Mouse (Mus musculus) heart, adult 2 months (tissue): ENCODE results near the gene Kcnb1. TPM values are rescaled to one million over a fixed set of nuclear protein-coding genes. Genes with fewer than 3 reads are reported as not detected.

Source experiments
- DNase-seq, 2 experiments: peaks; one replicate each; pipeline ENCODE4 v3.0.0; 2021
- H3K27ac ChIP-seq: fragments of 200-600 bp; 2 replicates; pipeline ENCODE4 v1.8.1; 2022
- H3K27me3 ChIP-seq: fragments of 200-500 bp; 2 replicates; pipeline ENCODE4 v1.6.1; 2012; ENCODE audit warnings: mild to moderate bottlenecking, low read length, inconsistent platforms, mixed read lengths; ENCODE audit not compliant: control insufficient read depth, insufficient read depth
- H3K36me3 ChIP-seq: fragments of 200-500 bp; 2 replicates; pipeline ENCODE4 v1.6.1; 2012; ENCODE audit warnings: low read length, inconsistent platforms; ENCODE audit not compliant: control insufficient read depth, insufficient read depth
- H3K4me1 ChIP-seq: fragments of 200-500 bp; 2 replicates; pipeline ENCODE4 v1.6.1; 2011; ENCODE audit warnings: low read length; ENCODE audit not compliant: control insufficient read depth, insufficient read depth
- H3K4me3 ChIP-seq: fragments of 200-600 bp; 2 replicates; pipeline ENCODE4 v1.8.1; 2022
- H3K79me2 ChIP-seq: fragments of 200-500 bp; replicated peaks from 2 replicates; pipeline ENCODE4 v1.6.1; 2012; ENCODE audit warnings: mild to moderate bottlenecking, inconsistent platforms, low read length, moderate library complexity, mixed read lengths; ENCODE audit not compliant: control insufficient read depth, insufficient read depth
- H3K9ac ChIP-seq: fragments of 200-500 bp; 2 replicates; pipeline ENCODE4 v1.6.1; 2012; ENCODE audit warnings: low read depth, mild to moderate bottlenecking, control low read depth, inconsistent platforms, low read length, mixed read lengths
- CTCF ChIP-seq: fragments of 200-600 bp; IDR thresholded peaks from 2 replicates; pipeline ENCODE4 v1.8.1; 2022; ENCODE audit warnings: antibody characterized with exemption, mild to moderate bottlenecking, moderate library complexity
- EP300 ChIP-seq: fragments of 200-500 bp; IDR thresholded peaks from 2 replicates; pipeline ENCODE4 v1.6.1; 2011; ENCODE audit warnings: low read depth, low read length, control low read depth; ENCODE audit not compliant: insufficient read depth
- POLR2A ChIP-seq: fragments of 200-500 bp; IDR thresholded peaks from 2 replicates; pipeline ENCODE4 v1.6.1; 2011; ENCODE audit warnings: mild to moderate bottlenecking, low read depth, low read length, control low read depth; ENCODE audit not compliant: insufficient read depth
- WGBS: fragments of 180-500 bp; shearing (Covaris S2); methylation state at CpG from one replicate; pipeline ENCODE4 v1.1.7; 2018; 5-methylcytosine and 5-hydroxymethylcytosine counted together
- intact Hi-C: fragments of 180-260 bp; cut with DNase I; formaldehyde crosslinking; loops from one replicate; pipeline ENCODE4 v1.15.1; 2025
- polyA plus RNA-seq: library from polyadenylated mRNA; depleted of rRNA; stranded (reverse); fragments of >200 nt; gene quantifications from 2 replicates; pipeline ENCODE4 v1.2.3, GENCODE M21; 2012
- total RNA-seq, 2 experiments: library from RNA; stranded (reverse); gene quantifications; 2 replicates each; pipeline ENCODE4 v1.2.3; 2021

Kcnb1 gene
- total and polyA plus RNA-seq, 3 experiments: 17.2 to 38.8 (median 32.8) TPM

GRCm38 (mm10) chr2:167179301-167179700 lies 10.7 kb downstream of the Kcnb1 start:
- H3K4me1 ChIP-seq: peaks cover 16% of the 10 kb centered on the region
- no peak overlapping the region for H3K9ac ChIP-seq
- 82% methylated on average over 10 of the region's 10 CpGs for WGBS

DNA sequence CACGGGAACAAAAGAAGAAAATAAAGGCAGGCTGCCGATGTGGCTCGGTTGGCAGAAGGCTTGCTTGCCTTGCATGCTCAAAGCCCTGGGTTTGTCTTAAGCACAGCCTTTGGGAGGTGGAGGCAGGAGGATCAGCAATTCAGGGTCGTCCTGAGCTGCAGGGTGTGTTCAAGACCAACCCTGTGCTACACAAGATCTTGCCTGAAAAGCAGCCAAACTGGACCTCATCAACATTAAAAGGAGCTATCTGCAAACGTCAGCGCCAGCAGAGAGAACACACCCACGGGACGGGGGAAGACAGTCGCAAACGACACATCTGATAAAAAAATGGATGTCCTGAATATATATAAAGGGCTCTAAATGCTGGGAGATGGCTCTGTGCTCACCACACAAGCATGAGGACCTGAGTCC lies 12.7 kb downstream of the Kcnb1 start:
- no peak for DNase-seq
- H3K79me2 ChIP-seq: no peaks in the 10 kb centered on the region
- peaks cover 21% of the 10 kb centered on the region for H3K4me1 ChIP-seq
- intact Hi-C loops: no loop called here
- H3K4me3 ChIP-seq: no peak overlapping the region
- no peaks in the 10 kb centered on the region for H3K27me3 ChIP-seq
- WGBS: 42% methylated on average over 10 of the region's 10 CpGs
- no peaks in the 10 kb centered on the region for H3K36me3 ChIP-seq
- TF ChIP-seq POLR2A (no peak), EP300 (no peak), CTCF (no peak)
- H3K9ac ChIP-seq: no peak overlapping the region
- H3K27ac ChIP-seq: peak overlapping the region; percentile 37

More at GRCm38 (mm10) chr2:167179301-167179700, 10.7 kb downstream of the Kcnb1 start:
- TF ChIP-seq CTCF (no peak), EP300 (no peak), POLR2A (no peak)
- no peaks in the 10 kb centered on the region for H3K36me3 ChIP-seq
- no peak overlapping the region for H3K27ac ChIP-seq
- no peaks in the 10 kb centered on the region for H3K79me2 ChIP-seq
- H3K4me3 ChIP-seq: no peak overlapping the region
- DNase-seq: no peak
- intact Hi-C loops: no loop called here
- H3K27me3 ChIP-seq: no peaks in the 10 kb centered on the region

DNA sequence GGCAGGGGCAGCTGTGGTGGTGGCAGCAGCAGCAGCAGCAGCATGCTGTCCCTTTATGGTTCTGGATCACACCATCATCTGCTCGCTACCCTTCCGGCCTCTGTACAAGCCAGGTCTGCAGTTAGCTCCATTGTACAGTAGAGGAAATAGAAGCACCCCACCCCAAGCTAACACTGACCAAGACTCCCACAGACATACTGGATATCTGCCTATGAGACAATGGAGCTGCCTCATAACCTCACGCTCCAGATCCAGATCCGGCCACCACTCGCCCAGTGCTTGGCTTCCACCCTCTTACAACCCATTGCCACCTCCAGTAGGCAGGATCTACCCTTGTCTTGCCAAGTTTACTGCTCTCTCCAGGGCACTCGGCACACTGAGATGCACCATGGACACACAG lies 14.7 kb downstream of the Kcnb1 start:
- no peak overlapping the region for H3K4me3 ChIP-seq
- H3K79me2 ChIP-seq: no peaks in the 10 kb centered on the region; the same call in 1 of the 2 replicates
- H3K36me3 ChIP-seq: no peaks in the 10 kb centered on the region
- 46% methylated on average over 6 of the region's 6 CpGs for WGBS
- peaks cover 23% of the 10 kb centered on the region for H3K4me1 ChIP-seq
- peak in 1 of 2 experiments; percentile 44 for DNase-seq
- no peak for TF ChIP-seq CTCF
- peak; percentile 51; the same call in 1 of the 2 replicates for TF ChIP-seq POLR2A
- peak; percentile 32; the same call in 1 of the 2 replicates for TF ChIP-seq EP300
- intact Hi-C loops: loop anchor here (1.0 kb wide), 1 partner anchor 14 kb away; no protein-coding TSS in a partner anchor
- no peaks in the 10 kb centered on the region for H3K27me3 ChIP-seq
- 0 out of 2 replicates have a peak overlapping the region, but pooled peaks have one; percentile 1 for H3K9ac ChIP-seq
- peak overlapping the region; percentile 80 for H3K27ac ChIP-seq

DNA sequence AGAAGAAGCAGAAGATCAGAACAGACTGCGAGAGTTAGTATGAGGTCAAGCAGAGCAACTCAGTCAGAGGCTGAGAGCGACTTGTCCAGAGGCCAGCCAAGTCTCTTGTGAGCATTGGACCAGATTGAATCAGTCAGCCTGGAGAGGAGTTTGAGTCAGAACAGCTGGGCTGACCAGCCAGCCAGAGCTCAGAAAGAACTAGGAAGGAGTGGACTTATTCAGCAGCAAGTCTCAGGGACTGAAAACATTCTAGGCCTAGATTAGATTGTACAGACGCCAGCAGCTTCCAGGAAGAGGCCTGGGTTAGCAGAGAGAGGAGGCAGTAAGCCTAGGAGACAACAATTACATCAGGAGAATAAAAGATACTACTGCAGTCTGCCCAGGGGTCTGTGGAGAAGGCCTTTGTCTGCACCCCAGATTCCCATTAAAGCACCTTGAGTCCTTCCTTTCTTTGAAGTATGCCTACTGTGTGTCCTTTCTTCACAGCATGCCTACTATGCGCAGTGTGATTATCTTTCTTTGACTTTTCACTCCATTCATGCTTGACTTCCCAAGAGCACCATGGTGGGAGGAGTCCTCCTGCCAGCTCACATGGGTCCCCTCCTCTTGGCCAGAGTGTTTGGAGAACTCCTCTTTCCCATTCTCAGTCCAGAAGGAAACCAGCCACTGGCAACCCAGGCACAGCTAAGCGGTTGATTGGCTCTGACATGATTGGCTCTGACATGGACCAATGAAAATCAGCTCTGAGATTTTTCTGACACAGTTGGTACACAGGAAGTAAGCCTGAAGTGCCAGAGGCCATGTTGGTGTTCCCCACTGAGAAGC lies 16.7 kb downstream of the Kcnb1 start:
- Histone ChIP-seq H3K9ac (no peak overlapping the region), H3K79me2 (no peaks in the 10 kb centered on the region; the same call in 1 of the 2 replicates), H3K4me1 (peaks cover 30% of the 10 kb centered on the region), H3K27me3 (no peaks in the 10 kb centered on the region), H3K4me3 (no peak overlapping the region), H3K27ac (peak overlapping the region; percentile 26), H3K36me3 (no peaks in the 10 kb centered on the region)
- TF ChIP-seq CTCF: no peak
- 0 out of 2 replicates have a peak, but pooled peaks have one; percentile 14 for TF ChIP-seq POLR2A
- TF ChIP-seq EP300: peak; percentile 72; the same call in 1 of the 2 replicates
- DNase-seq: peak; percentile 58 to 78
- WGBS: 50% methylated on average over 5 of the region's 5 CpGs
- intact Hi-C loops: no loop called here

GRCm38 (mm10) chr2:167167515-167168212 lies 22.3 kb downstream of the Kcnb1 start:
- H3K36me3 ChIP-seq: no peaks in the 10 kb centered on the region
- H3K4me1 ChIP-seq: peaks cover 31% of the 10 kb centered on the region
- H3K79me2 ChIP-seq: no peaks in the 10 kb centered on the region; the same call in 1 of the 2 replicates
- peak; percentile 58 to 70 for DNase-seq
- no peak overlapping the region for H3K4me3 ChIP-seq
- peak overlapping the region; percentile 24 for H3K27ac ChIP-seq
- intact Hi-C loops: no loop called here
- H3K27me3 ChIP-seq: no peaks in the 10 kb centered on the region
- TF ChIP-seq POLR2A (no peak), CTCF (no peak), EP300 (peak; percentile 57; the same call in 1 of the 2 replicates)
- 24% methylated on average over 11 of the region's 11 CpGs for WGBS
- H3K9ac ChIP-seq: no peak overlapping the region

GRCm38 (mm10) chr2:167163600-167163999 lies 26.4 kb downstream of the Kcnb1 start:
- intact Hi-C loops: no loop called here
- no peak overlapping the region for H3K4me3 ChIP-seq
- no peaks in the 10 kb centered on the region for H3K27me3 ChIP-seq
- DNase-seq: no peak
- H3K4me1 ChIP-seq: peaks cover 25% of the 10 kb centered on the region
- H3K9ac ChIP-seq: no peak overlapping the region
- peak overlapping the region; percentile 23; the same call in 1 of the 2 replicates for H3K27ac ChIP-seq
- no peak for TF ChIP-seq EP300
- no peak for TF ChIP-seq POLR2A
- TF ChIP-seq CTCF: no peak
- H3K36me3 ChIP-seq: no peaks in the 10 kb centered on the region
- 78% methylated on average over 9 of the region's 9 CpGs for WGBS
- H3K79me2 ChIP-seq: no peaks in the 10 kb centered on the region
